Mouse (Mus musculus) lung, embryonic 15.5 days (tissue): Measurements from ENCODE around the gene Ttc37. TPM values are rescaled to one million over a fixed set of nuclear protein-coding genes. Genes with fewer than 3 reads are reported as not detected.

ENCODE experiments used
- ATAC-seq: fragments of 200-750 bp; cut with Nextera tagmentation; 2 replicates; pipeline ENCODE4 v1.8.0; 2017; ENCODE audit warnings: moderate number of reproducible peaks, borderline replicate concordance; ENCODE audit not compliant: low FRiP score, low TSS enrichment; ENCODE audit errors: extremely low read depth
- H3K27ac ChIP-seq: fragments of 300-500 bp; sonication (generic); 2 replicates; pipeline ENCODE4 v1.5.1; 2015; ENCODE audit warnings: moderate library complexity, mild to moderate bottlenecking, inconsistent platforms
- H3K27me3 ChIP-seq: fragments of 300-500 bp; sonication (generic); 2 replicates; pipeline ENCODE4 v1.6.1; 2015; ENCODE audit warnings: inconsistent platforms
- H3K36me3 ChIP-seq: fragments of 300-500 bp; sonication (generic); 2 replicates; pipeline ENCODE4 v1.6.1; 2015; ENCODE audit warnings: inconsistent platforms
- H3K4me1 ChIP-seq: fragments of 300-500 bp; sonication (generic); 2 replicates; pipeline ENCODE4 v1.6.1; 2015; ENCODE audit warnings: inconsistent platforms
- H3K4me2 ChIP-seq: fragments of 300-500 bp; sonication (generic); 2 replicates; pipeline ENCODE4 v1.6.1; 2015; ENCODE audit warnings: inconsistent platforms, mild to moderate bottlenecking, moderate library complexity
- H3K4me3 ChIP-seq: fragments of 300-500 bp; sonication (generic); 2 replicates; pipeline ENCODE4 v1.5.1; 2015; ENCODE audit warnings: mild to moderate bottlenecking, inconsistent platforms
- H3K9ac ChIP-seq: fragments of 300-500 bp; sonication (generic); 2 replicates; pipeline ENCODE4 v1.6.1; 2015; ENCODE audit warnings: inconsistent platforms
- H3K9me3 ChIP-seq: fragments of 300-500 bp; sonication (generic); 2 replicates; pipeline ENCODE4 v1.6.1; 2016; ENCODE audit warnings: inconsistent platforms
- WGBS: fragments of 180-500 bp; shearing (Covaris S2); methylation state at CpG from one replicate; pipeline ENCODE4 v1.1.7; 2015; 5-methylcytosine and 5-hydroxymethylcytosine counted together
- polyA plus RNA-seq: library from polyadenylated mRNA; unstranded; fragments of >200 nt; fragmentation: Nextera tagmentation; extraction: Ambion mirVana; gene quantifications from 2 replicates; pipeline ENCODE4 v1.2.1, GENCODE M21; 2015

The Ttc37 gene
- polyA plus RNA-seq, 1 experiment from 2014 or later, result 11.2 TPM

- no peaks in the 10 kb centered on the region for H3K9me3 ChIP-seq
- H3K9ac ChIP-seq, result peak overlapping the region; percentile 49
- H3K27me3 ChIP-seq, result no peaks in the 10 kb centered on the region
- peak overlapping the region; percentile 59 for H3K4me3 ChIP-seq
- WGBS, result 2% methylated on average over 16 of the region's 16 CpGs
- peak; percentile 82 for ATAC-seq
- peaks cover 4% of the 10 kb centered on the region; the same call in 1 of the 2 replicates for H3K36me3 ChIP-seq
- peak overlapping the region; percentile 55 for H3K4me2 ChIP-seq
- peak overlapping the region; percentile 65 for H3K27ac ChIP-seq
- peaks cover 7% of the 10 kb centered on the region; the same call in 1 of the 2 replicates for H3K4me1 ChIP-seq
These were observed 430 bp upstream of the Ttc37 start for GRCm38 (mm10) chr13:76098116-76098492.

GRCm38 (mm10) chr13:76101989-76102388, 3.5 kb downstream of the Ttc37 start:
- H3K27me3 ChIP-seq, result no peaks in the 10 kb centered on the region
- WGBS, result 96% methylated on average over 2 of the region's 2 CpGs
- H3K4me1 ChIP-seq, result peaks cover 7% of the 10 kb centered on the region; the same call in 1 of the 2 replicates

GRCm38 (mm10) chr13:76109069-76109824, 10.7 kb downstream of the Ttc37 start:
- Histone ChIP-seq H3K4me1 (no peaks in the 10 kb centered on the region), H3K4me3 (no peak overlapping the region), H3K27ac (no peak overlapping the region), H3K9me3 (no peaks in the 10 kb centered on the region), H3K36me3 (peaks cover 27% of the 10 kb centered on the region), H3K4me2 (no peak overlapping the region), H3K9ac (no peak overlapping the region), H3K27me3 (no peaks in the 10 kb centered on the region)
- 75% methylated on average over 18 of the region's 18 CpGs for WGBS
- ATAC-seq, result no peak

More at GRCm38 (mm10) chr13:76101989-76102388, 3.5 kb downstream of the Ttc37 start:
- no peak for ATAC-seq
- H3K9ac ChIP-seq, result no peak overlapping the region
- no peak overlapping the region for H3K4me3 ChIP-seq
- H3K9me3 ChIP-seq, result no peaks in the 10 kb centered on the region
- peaks cover 4% of the 10 kb centered on the region; the same call in 1 of the 2 replicates for H3K36me3 ChIP-seq
- no peak overlapping the region for H3K27ac ChIP-seq
- no peak overlapping the region for H3K4me2 ChIP-seq

GRCm38 (mm10) chr13:76128799-76129198, 30.3 kb downstream of the Ttc37 start:
- 91% methylated on average over 4 of the region's 4 CpGs for WGBS
- no peaks in the 10 kb centered on the region for H3K4me1 ChIP-seq
- H3K9me3 ChIP-seq, result no peaks in the 10 kb centered on the region
- no peak overlapping the region for H3K4me2 ChIP-seq
- no peak overlapping the region for H3K27ac ChIP-seq
- peaks cover 43% of the 10 kb centered on the region for H3K36me3 ChIP-seq
- H3K4me3 ChIP-seq, result no peak overlapping the region
- no peak overlapping the region for H3K9ac ChIP-seq
- no peaks in the 10 kb centered on the region for H3K27me3 ChIP-seq
- ATAC-seq, result no peak

- Histone ChIP-seq H3K27me3 (no peaks in the 10 kb centered on the region), H3K4me1 (no peaks in the 10 kb centered on the region), H3K9me3 (no peaks in the 10 kb centered on the region), H3K27ac (no peak overlapping the region), H3K4me3 (no peak overlapping the region), H3K9ac (no peak overlapping the region), H3K36me3 (peaks cover 37% of the 10 kb centered on the region), H3K4me2 (no peak overlapping the region)
- ATAC-seq, result no peak
- 83% methylated on average over 4 of the region's 4 CpGs for WGBS
These were observed 33.9 kb downstream of the Ttc37 start for GRCm38 (mm10) chr13:76132415-76132814.

GRCm38 (mm10) chr13:76138862-76139261, 40.3 kb downstream of the Ttc37 start:
- WGBS, result 84% methylated on average over 3 of the region's 3 CpGs
- Histone ChIP-seq H3K9ac (no peak overlapping the region), H3K4me1 (no peaks in the 10 kb centered on the region), H3K4me3 (no peak overlapping the region), H3K36me3 (peaks cover 33% of the 10 kb centered on the region), H3K9me3 (no peaks in the 10 kb centered on the region), H3K27ac (no peak overlapping the region), H3K27me3 (no peaks in the 10 kb centered on the region), H3K4me2 (no peak overlapping the region)
- no peak for ATAC-seq

- ATAC-seq, result no peak
- Histone ChIP-seq H3K4me3 (no peak overlapping the region), H3K4me1 (no peaks in the 10 kb centered on the region), H3K36me3 (peaks cover 23% of the 10 kb centered on the region), H3K4me2 (no peak overlapping the region), H3K9me3 (no peaks in the 10 kb centered on the region), H3K9ac (no peak overlapping the region), H3K27ac (no peak overlapping the region), H3K27me3 (no peaks in the 10 kb centered on the region)
- 86% methylated on average over 12 of the region's 12 CpGs for WGBS
These were observed 42.7 kb downstream of the Ttc37 start for GRCm38 (mm10) chr13:76141117-76141808.

GRCm38 (mm10) chr13:76150483-76150882, 51.9 kb downstream of the Ttc37 start:
- ATAC-seq, result no peak
- Histone ChIP-seq H3K9me3 (no peaks in the 10 kb centered on the region), H3K27me3 (no peaks in the 10 kb centered on the region), H3K4me1 (no peaks in the 10 kb centered on the region), H3K27ac (no peak overlapping the region), H3K36me3 (peaks cover 33% of the 10 kb centered on the region), H3K4me3 (no peak overlapping the region), H3K9ac (no peak overlapping the region), H3K4me2 (no peak overlapping the region)
- WGBS, result 92% methylated on average over 5 of the region's 5 CpGs

GRCm38 (mm10) chr13:76157099-76157498, 58.6 kb downstream of the Ttc37 start:
- no peak overlapping the region for H3K27ac ChIP-seq
- H3K27me3 ChIP-seq, result no peaks in the 10 kb centered on the region
- WGBS, result 58% methylated on average over 3 of the region's 3 CpGs
- no peak overlapping the region for H3K4me3 ChIP-seq
- H3K4me2 ChIP-seq, result no peak overlapping the region
- H3K9ac ChIP-seq, result no peak overlapping the region
- peaks cover 41% of the 10 kb centered on the region for H3K36me3 ChIP-seq
- no peaks in the 10 kb centered on the region for H3K4me1 ChIP-seq
- no peak for ATAC-seq
- no peaks in the 10 kb centered on the region for H3K9me3 ChIP-seq

GRCm38 (mm10) chr13:76157508-76157907, 59.0 kb downstream of the Ttc37 start:
- Histone ChIP-seq H3K9ac (no peak overlapping the region), H3K36me3 (peaks cover 45% of the 10 kb centered on the region), H3K4me2 (no peak overlapping the region), H3K27ac (no peak overlapping the region), H3K9me3 (no peaks in the 10 kb centered on the region), H3K27me3 (no peaks in the 10 kb centered on the region), H3K4me1 (no peaks in the 10 kb centered on the region), H3K4me3 (no peak overlapping the region)
- no peak for ATAC-seq
- 93% methylated on average over 1 of the region's 1 CpGs for WGBS

- no peak overlapping the region for H3K4me3 ChIP-seq
- H3K4me2 ChIP-seq, result no peak overlapping the region
- H3K9ac ChIP-seq, result no peak overlapping the region
- no peaks in the 10 kb centered on the region for H3K9me3 ChIP-seq
- no peaks in the 10 kb centered on the region for H3K27me3 ChIP-seq
- WGBS, result 66% methylated on average over 2 of the region's 2 CpGs
- no peak for ATAC-seq
- no peak overlapping the region for H3K27ac ChIP-seq
- no peaks in the 10 kb centered on the region for H3K4me1 ChIP-seq
- H3K36me3 ChIP-seq, result peaks cover 41% of the 10 kb centered on the region
These were observed 62.1 kb downstream of the Ttc37 start for GRCm38 (mm10) chr13:76160587-76160986.

GRCm38 (mm10) chr13:76174297-76174696, 75.8 kb downstream of the Ttc37 start:
- H3K27me3 ChIP-seq, result no peaks in the 10 kb centered on the region
- H3K4me2 ChIP-seq, result no peak overlapping the region
- no peak overlapping the region for H3K4me3 ChIP-seq
- ATAC-seq, result no peak
- H3K36me3 ChIP-seq, result peaks cover 25% of the 10 kb centered on the region
- no peak overlapping the region for H3K27ac ChIP-seq
- no peak overlapping the region for H3K9ac ChIP-seq
- H3K9me3 ChIP-seq, result no peaks in the 10 kb centered on the region
- H3K4me1 ChIP-seq, result no peaks in the 10 kb centered on the region
